Mouse (Mus musculus) brain, embryonic 14.5 days (tissue): Measurements from ENCODE around the gene Irf8. TPM values are rescaled to one million over a fixed set of nuclear protein-coding genes. Genes with fewer than 3 reads are reported as not detected.

ENCODE experiments used
- DNase-seq: peaks from one replicate; pipeline ENCODE4 v3.0.0-alpha.2; 2011; ENCODE audit warnings: low read depth
- CTCF ChIP-seq: fragments of 200-500 bp; IDR thresholded peaks from 2 replicates; pipeline ENCODE4 v1.5.1; 2012; ENCODE audit warnings: inconsistent platforms, mild to moderate bottlenecking, moderate library complexity, borderline replicate concordance; ENCODE audit not compliant: insufficient read depth, insufficient read length; ENCODE audit errors: extremely low read depth
- POLR2A ChIP-seq: fragments of 200-500 bp; IDR thresholded peaks from 2 replicates; pipeline ENCODE4 v1.6.1; 2012; ENCODE audit warnings: mild to moderate bottlenecking, inconsistent platforms, borderline replicate concordance; ENCODE audit not compliant: poor library complexity, insufficient read depth, insufficient read length, severe bottlenecking; ENCODE audit errors: extremely low read depth
- polyA plus RNA-seq: library from polyadenylated mRNA; depleted of rRNA; stranded (reverse); fragments of >200 nt; gene quantifications from 2 replicates; pipeline ENCODE4 v1.2.3, GENCODE M21; 2012

The Irf8 gene
- polyA plus RNA-seq, 1 experiment = 1.7 TPM

- DNase-seq = no peak
- TF ChIP-seq CTCF (no peak), POLR2A (no peak)
Observed at GRCm38 (mm10) chr8:120755306-120756297, 19.4 kb downstream of the Irf8 start.

- no peak for DNase-seq
- TF ChIP-seq POLR2A (no peak), CTCF (no peak)
Observed at GRCm38 (mm10) chr8:120758005-120758404, 21.8 kb downstream of the Irf8 start.

- TF ChIP-seq POLR2A (no peak), CTCF (no peak)
- no peak for DNase-seq
Observed at GRCm38 (mm10) chr8:120759847-120760246, 23.7 kb downstream of the Irf8 start.

GRCm38 (mm10) chr8:120760341-120761215 is 24.4 kb downstream of the Irf8 start:
- TF ChIP-seq CTCF (no peak), POLR2A (no peak)
- no peak for DNase-seq

- no peak for DNase-seq
- TF ChIP-seq CTCF (no peak), POLR2A (no peak)
Observed at GRCm38 (mm10) chr8:120763267-120763666, 27.1 kb downstream of the Irf8 start.

- TF ChIP-seq CTCF = no peak
- TF ChIP-seq POLR2A = no peak
- no peak for DNase-seq
Observed at GRCm38 (mm10) chr8:120764638-120765037, 28.5 kb downstream of the Irf8 start.

- no peak for DNase-seq
- TF ChIP-seq CTCF (no peak), POLR2A (no peak)
Observed at GRCm38 (mm10) chr8:120766622-120767021, 30.5 kb downstream of the Irf8 start.

GRCm38 (mm10) chr8:120768454-120769218 is 32.5 kb downstream of the Irf8 start:
- TF ChIP-seq CTCF (no peak), POLR2A (no peak)
- DNase-seq = no peak

GRCm38 (mm10) chr8:120777184-120777583 is 41.0 kb downstream of the Irf8 start:
- DNase-seq = no peak
- TF ChIP-seq POLR2A = no peak
- TF ChIP-seq CTCF = no peak

GRCm38 (mm10) chr8:120777732-120778131 is 41.6 kb downstream of the Irf8 start:
- peak; percentile 37 for DNase-seq
- TF ChIP-seq CTCF (no peak), POLR2A (no peak)
